7 mouse cellular contexts compared by ENCODE assay signal in genomic region chr3:153973949-153974760, GRCm38 (mm10). TPM values are rescaled to one million over a fixed set of nuclear protein-coding genes. Genes with fewer than 3 reads are reported as not detected.
DNase-seq lines count a peak whose midpoint lies in the region; ATAC-seq and TF ChIP-seq lines count a peak whose summit lies in the region.

No protein-coding gene starts in this region.

- H3K9ac ChIP-seq in lung, postnatal 0 days (replicated peaks; ENCODE audit: low read depth), result no peak overlapping the region
- H3K9ac ChIP-seq in embryonic facial prominence, embryonic 11.5 days (replicated peaks; ENCODE audit: low read length), result peak overlapping the region; percentile 70
- no peak overlapping the region for H3K9ac ChIP-seq in intestine, postnatal 0 days (ENCODE audit: low read depth, low read length)
- peak overlapping the region; percentile 69 for H3K9ac ChIP-seq in neural tube, embryonic 14.5 days (replicated peaks; ENCODE audit: low read depth, low read length)

- H3K4me3 ChIP-seq in lung, postnatal 0 days (ENCODE audit: low read depth, low read length), result peak overlapping the region; percentile 35
- peak overlapping the region; percentile 57 for H3K4me3 ChIP-seq in embryonic facial prominence, embryonic 11.5 days (ENCODE audit: low read depth, low read length)
- H3K4me3 ChIP-seq in intestine, postnatal 0 days (ENCODE audit: low read depth, low read length), result peak overlapping the region; percentile 40
- peak overlapping the region; percentile 58 for H3K4me3 ChIP-seq in neural tube, embryonic 14.5 days (ENCODE audit: low read depth, low read length)

- no peaks in the 10 kb centered on the region for H3K9me3 ChIP-seq in lung, postnatal 0 days (ENCODE audit: low read length)
- no peaks in the 10 kb centered on the region for H3K9me3 ChIP-seq in embryonic facial prominence, embryonic 11.5 days (replicated peaks; ENCODE audit: control insufficient read depth, low read length)
- no peaks in the 10 kb centered on the region for H3K9me3 ChIP-seq in intestine, postnatal 0 days (ENCODE audit: control insufficient read depth)
- H3K9me3 ChIP-seq in neural tube, embryonic 14.5 days (ENCODE audit: control insufficient read depth, low read length), result no peaks in the 10 kb centered on the region

- TF ChIP-seq CTCF in lung, postnatal 0 days (IDR thresholded peaks at IDR 0.05), result no peak
- no peak for TF ChIP-seq CTCF in intestine, postnatal 0 days (IDR thresholded peaks at IDR 0.05; ENCODE audit: low read depth)

- H3K4me2 ChIP-seq in lung, postnatal 0 days (replicated peaks; ENCODE audit: low read depth, low read length), result peak overlapping the region; percentile 74
- peak overlapping the region; percentile 99 for H3K4me2 ChIP-seq in embryonic facial prominence, embryonic 11.5 days (ENCODE audit: low read depth, low read length)
- H3K4me2 ChIP-seq in intestine, postnatal 0 days (replicated peaks; ENCODE audit: low read depth), result peak overlapping the region; percentile 72
- H3K4me2 ChIP-seq in neural tube, embryonic 14.5 days (ENCODE audit: low read depth, low read length), result peak overlapping the region; percentile 98

- ATAC-seq in lung, postnatal 0 days, result no peak
- no peak for ATAC-seq in embryonic facial prominence, embryonic 11.5 days (replicated peaks; ENCODE audit: insufficient number of reproducible peaks, low FRiP score, low TSS enrichment, low read depth)
- ATAC-seq in intestine, postnatal 0 days, result no peak
- ATAC-seq in neural tube, embryonic 14.5 days (ENCODE audit: low read depth), result peak; percentile 44
- no peak for ATAC-seq in erythroblast, adult 5-6 weeks (replicated peaks; ENCODE audit: low FRiP score, poor library complexity, severe bottlenecking)

- H3K27ac ChIP-seq in lung, postnatal 0 days (ENCODE audit: low read length), result no peak overlapping the region
- H3K27ac ChIP-seq in embryonic facial prominence, embryonic 11.5 days (replicated peaks; ENCODE audit: low read depth, low read length), result no peak overlapping the region
- H3K27ac ChIP-seq in intestine, postnatal 0 days (ENCODE audit: low read depth, low read length), result no peak overlapping the region
- no peak overlapping the region for H3K27ac ChIP-seq in neural tube, embryonic 14.5 days (ENCODE audit: low read depth, low read length)

- TF ChIP-seq EP300 in lung, postnatal 0 days (IDR thresholded peaks at IDR 0.05), result no peak

- H3K27me3 ChIP-seq in lung, postnatal 0 days (replicated peaks; ENCODE audit: insufficient read depth, low read length), result peaks cover 20% of the 10 kb centered on the region
- peaks cover 20% of the 10 kb centered on the region for H3K27me3 ChIP-seq in embryonic facial prominence, embryonic 11.5 days (ENCODE audit: control insufficient read depth, insufficient read depth, low read length)
- peaks cover 30% of the 10 kb centered on the region for H3K27me3 ChIP-seq in intestine, postnatal 0 days (replicated peaks; ENCODE audit: control insufficient read depth, insufficient read depth, low read length)
- H3K27me3 ChIP-seq in neural tube, embryonic 14.5 days (ENCODE audit: control insufficient read depth, insufficient read depth, low read length), result no peaks in the 10 kb centered on the region

- WGBS in lung, postnatal 0 days, result 8% methylated on average over 20 of the region's 21 CpGs
- 4% methylated on average over 20 of the region's 21 CpGs for WGBS in embryonic facial prominence, embryonic 11.5 days
- WGBS in intestine, postnatal 0 days, result 17% methylated on average over 21 of the region's 21 CpGs
- WGBS in neural tube, embryonic 14.5 days, result 4% methylated on average over 21 of the region's 21 CpGs

- DNase-seq in lung, postnatal 0 days (ENCODE audit: low spot score), result no peak
- no peak for DNase-seq in lung, postnatal 25 days (ENCODE audit: low spot score)
- no peak for DNase-seq in embryonic facial prominence, embryonic 11.5 days (ENCODE audit: low spot score)
- DNase-seq in kidney, postnatal 10 days, result no peak

- peaks cover 3% of the 10 kb centered on the region; the same call in 1 of the 2 replicates for H3K4me1 ChIP-seq in lung, postnatal 0 days (ENCODE audit: insufficient read depth, low read depth, low read length)
- H3K4me1 ChIP-seq in embryonic facial prominence, embryonic 11.5 days (ENCODE audit: control insufficient read depth, insufficient read depth, low read length), result no peaks in the 10 kb centered on the region
- no peaks in the 10 kb centered on the region for H3K4me1 ChIP-seq in intestine, postnatal 0 days (replicated peaks; ENCODE audit: control insufficient read depth, insufficient read depth, low read length)
- 0 out of 2 replicates have a peak, but pooled peaks cover 6% of the 10 kb centered on the region for H3K4me1 ChIP-seq in neural tube, embryonic 14.5 days (ENCODE audit: control insufficient read depth, insufficient read depth, low read length)

- H3K36me3 ChIP-seq in lung, postnatal 0 days (ENCODE audit: insufficient read depth, low read length), result no peaks in the 10 kb centered on the region
- H3K36me3 ChIP-seq in embryonic facial prominence, embryonic 11.5 days (replicated peaks; ENCODE audit: control insufficient read depth, insufficient read depth, low read depth, low read length), result no peaks in the 10 kb centered on the region
- H3K36me3 ChIP-seq in intestine, postnatal 0 days (ENCODE audit: control insufficient read depth, insufficient read depth), result no peaks in the 10 kb centered on the region
- no peaks in the 10 kb centered on the region for H3K36me3 ChIP-seq in neural tube, embryonic 14.5 days (ENCODE audit: control insufficient read depth, insufficient read depth, low read length)

RNA-seq across cellular contexts. Expression of gene Slc44a5, which starts 0.9 kb away (rescaled TPM):
- polyA plus RNA-seq in lung, postnatal 0 days (2015; fragmentation: Nextera tagmentation; extraction: Ambion mirVana), result 0.20 TPM in 2 replicates
- polyA plus RNA-seq in embryonic facial prominence, embryonic 11.5 days (2014; fragmentation: Nextera tagmentation; extraction: Ambion mirVana), result 1.3 and 2.1 TPM in 2 replicates
- polyA plus RNA-seq in intestine, postnatal 0 days (2015; fragmentation: Nextera tagmentation; extraction: Ambion mirVana), result 0.43 and 0.51 TPM in 2 replicates
- 9.2 and 9.4 TPM in 2 replicates for polyA plus RNA-seq in neural tube, embryonic 14.5 days (2014; fragmentation: Nextera tagmentation; extraction: Ambion mirVana)
- total RNA-seq in erythroblast, adult 5-6 weeks (2015; ENCODE audit: low replicate concordance), result not detected in 2 replicates
- not detected in 2 replicates for total RNA-seq in erythroblast, adult 5-6 weeks (2017; ENCODE audit: low replicate concordance)

RNA-seq across cellular contexts. Expression of gene Acadm, which starts 29.7 kb away (rescaled TPM):
- 68.9 and 75.9 TPM in 2 replicates for polyA plus RNA-seq in lung, postnatal 0 days (2015; fragmentation: Nextera tagmentation; extraction: Ambion mirVana)
- 51.1 and 55.3 TPM in 2 replicates for polyA plus RNA-seq in embryonic facial prominence, embryonic 11.5 days (2014; fragmentation: Nextera tagmentation; extraction: Ambion mirVana)
- polyA plus RNA-seq in intestine, postnatal 0 days (2015; fragmentation: Nextera tagmentation; extraction: Ambion mirVana), result 148 and 153 TPM in 2 replicates
- polyA plus RNA-seq in neural tube, embryonic 14.5 days (2014; fragmentation: Nextera tagmentation; extraction: Ambion mirVana), result 56.5 and 66.1 TPM in 2 replicates
- 25.6 and 25.9 TPM in 2 replicates for total RNA-seq in erythroblast, adult 5-6 weeks (2015; ENCODE audit: low replicate concordance)
- 25.6 TPM in 2 replicates for total RNA-seq in erythroblast, adult 5-6 weeks (2017; ENCODE audit: low replicate concordance)

Comparison
In these comparisons a context has a peak if more than half of its experiments do, and no peak if none do; other contexts are left out.
1. H3K9ac ChIP-seq: peak in embryonic facial prominence, embryonic 11.5 days (single experiment) and neural tube, embryonic 14.5 days (single experiment); none in lung, postnatal 0 days (single experiment) and intestine, postnatal 0 days (single experiment).
2. Peak in every context shown above with its lines, with median percentiles within 50 percentile points of each other: H3K4me2 ChIP-seq and H3K4me3 ChIP-seq.